Mouse (Mus musculus) liver, embryonic 15.5 days (tissue): ENCODE measurements around the gene Gm2000. TPM values are rescaled to one million over a fixed set of nuclear protein-coding genes. Genes with fewer than 3 reads are reported as not detected.
"Not testable (repeated sequence)": the region's sequence is repeated elsewhere in the genome, so short reads cannot be mapped to it uniquely, and the experiment has no call there.

ENCODE experiments used
- ATAC-seq: fragments of 200-750 bp; cut with Nextera tagmentation; 2 replicates; pipeline ENCODE4 v1.8.0; 2017; ENCODE audit warnings: moderate number of reproducible peaks, mild to moderate bottlenecking, moderate library complexity; ENCODE audit not compliant: insufficient read depth
- H3K27ac ChIP-seq: fragments of 300-500 bp; sonication (generic); replicated peaks from 2 replicates; pipeline ENCODE4 v1.5.1; 2015; ENCODE audit warnings: mild to moderate bottlenecking, inconsistent platforms
- H3K27me3 ChIP-seq: fragments of 300-500 bp; sonication (generic); 2 replicates; pipeline ENCODE4 v1.6.1; 2015; ENCODE audit warnings: mild to moderate bottlenecking, inconsistent platforms
- H3K36me3 ChIP-seq: fragments of 300-500 bp; sonication (generic); replicated peaks from 2 replicates; pipeline ENCODE4 v1.6.1; 2015; ENCODE audit warnings: moderate library complexity, mild to moderate bottlenecking, inconsistent platforms
- H3K4me1 ChIP-seq: fragments of 300-500 bp; sonication (generic); replicated peaks from 2 replicates; pipeline ENCODE4 v1.6.1; 2015; ENCODE audit warnings: inconsistent platforms
- H3K4me2 ChIP-seq: fragments of 300-500 bp; sonication (generic); 2 replicates; pipeline ENCODE4 v1.6.1; 2015; ENCODE audit warnings: moderate library complexity, mild to moderate bottlenecking, inconsistent platforms
- H3K4me3 ChIP-seq: fragments of 300-500 bp; sonication (generic); replicated peaks from 2 replicates; pipeline ENCODE4 v1.5.1; 2015; ENCODE audit warnings: mild to moderate bottlenecking, inconsistent platforms
- H3K9ac ChIP-seq: fragments of 300-500 bp; sonication (generic); 2 replicates; pipeline ENCODE4 v1.6.1; 2015; ENCODE audit warnings: moderate library complexity, mild to moderate bottlenecking, inconsistent platforms
- H3K9me3 ChIP-seq: fragments of 300-500 bp; sonication (generic); replicated peaks from 2 replicates; pipeline ENCODE4 v1.6.1; 2016; ENCODE audit warnings: inconsistent platforms
- WGBS: fragments of 180-500 bp; shearing (Covaris S2); methylation state at CpG from one replicate; pipeline ENCODE4 v1.1.7; 2015; ENCODE audit warnings: mixed read lengths; ENCODE audit not compliant: insufficient replicate concordance; 5-methylcytosine and 5-hydroxymethylcytosine counted together
- polyA plus RNA-seq: library from polyadenylated mRNA; unstranded; fragments of >200 nt; fragmentation: Nextera tagmentation; extraction: Ambion mirVana; gene quantifications from 2 replicates; pipeline ENCODE4 v1.2.1, GENCODE M21; 2015

Gm2000 gene
- polyA plus RNA-seq, 1 experiment from 2014 or later = 500 TPM

GRCm38 (mm10) chr1:156400159-156400558 is 34.3 kb downstream of the Gm2000 start:
- H3K9me3 ChIP-seq, H3K9ac ChIP-seq, H3K27ac ChIP-seq, H3K4me1 ChIP-seq, H3K27me3 ChIP-seq, H3K4me3 ChIP-seq, ATAC-seq, H3K36me3 ChIP-seq, H3K4me2 ChIP-seq: not testable (repeated sequence)
- 52% methylated on average over 3 of the region's 3 CpGs for WGBS

GRCm38 (mm10) chr1:156402491-156402890 is 36.7 kb downstream of the Gm2000 start:
- no peak overlapping the region for H3K9ac ChIP-seq
- no peak overlapping the region for H3K4me3 ChIP-seq
- no peak for ATAC-seq
- H3K4me1 ChIP-seq = no peaks in the 10 kb centered on the region
- H3K27me3 ChIP-seq = no peaks in the 10 kb centered on the region
- 33% methylated on average over 2 of the region's 2 CpGs for WGBS
- H3K27ac ChIP-seq = no peak overlapping the region
- H3K36me3 ChIP-seq = no peaks in the 10 kb centered on the region
- no peak overlapping the region for H3K4me2 ChIP-seq
- H3K9me3 ChIP-seq = no peaks in the 10 kb centered on the region

- no peaks in the 10 kb centered on the region for H3K4me1 ChIP-seq
- no peak for ATAC-seq
- no peaks in the 10 kb centered on the region for H3K9me3 ChIP-seq
- H3K36me3 ChIP-seq = no peaks in the 10 kb centered on the region
- H3K27ac ChIP-seq = no peak overlapping the region
- 69% methylated on average over 10 of the region's 10 CpGs for WGBS
- H3K4me3 ChIP-seq = no peak overlapping the region
- no peak overlapping the region for H3K9ac ChIP-seq
- H3K27me3 ChIP-seq = no peaks in the 10 kb centered on the region
- no peak overlapping the region for H3K4me2 ChIP-seq
These were observed 37.4 kb downstream of the Gm2000 start for GRCm38 (mm10) chr1:156403251-156403650.

GRCm38 (mm10) chr1:156408004-156408403 is 42.2 kb downstream of the Gm2000 start:
- WGBS = 12% methylated on average over 3 of the region's 3 CpGs
- Histone ChIP-seq H3K4me2 (no peak overlapping the region), H3K9me3 (no peaks in the 10 kb centered on the region), H3K36me3 (no peaks in the 10 kb centered on the region), H3K27me3 (no peaks in the 10 kb centered on the region), H3K4me3 (no peak overlapping the region), H3K9ac (no peak overlapping the region), H3K4me1 (no peaks in the 10 kb centered on the region), H3K27ac (no peak overlapping the region)
- no peak for ATAC-seq

DNA sequence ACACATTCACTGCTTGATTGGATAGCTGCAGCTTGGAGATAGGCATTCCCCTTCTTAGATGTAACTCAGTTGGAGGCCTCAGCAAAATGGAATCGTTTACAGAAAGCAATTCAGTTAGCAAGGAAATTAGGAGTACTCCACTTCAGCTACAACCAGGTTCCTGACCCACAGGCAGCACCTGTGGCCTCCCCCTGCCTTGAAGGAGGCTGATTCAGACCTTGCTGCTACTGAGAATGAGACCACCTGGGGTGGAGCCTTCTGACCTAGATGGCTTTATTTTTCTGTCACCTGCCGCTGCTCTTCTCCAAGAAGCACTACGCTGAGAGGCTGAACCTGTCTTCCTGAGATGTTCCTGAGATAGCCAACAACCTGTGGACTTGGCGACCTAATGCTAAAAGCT is 42.7 kb downstream of the Gm2000 start:
- H3K4me1 ChIP-seq = no peaks in the 10 kb centered on the region
- no peaks in the 10 kb centered on the region for H3K36me3 ChIP-seq
- ATAC-seq = no peak
- no peaks in the 10 kb centered on the region for H3K9me3 ChIP-seq
- 42% methylated on average over 4 of the region's 4 CpGs for WGBS
- H3K4me3 ChIP-seq = no peak overlapping the region
- H3K4me2 ChIP-seq = no peak overlapping the region
- no peak overlapping the region for H3K27ac ChIP-seq
- H3K9ac ChIP-seq = no peak overlapping the region
- H3K27me3 ChIP-seq = no peaks in the 10 kb centered on the region

Other genes starting within 250 kb of the Gm2000 start
- gene Fam163a, start 161.0 kb upstream of the Gm2000 start, polyA plus RNA-seq = 0.12 TPM in 1 of 2 replicates, not detected in the other
- gene Tdrd5, start 62.4 kb upstream of the Gm2000 start, polyA plus RNA-seq = 0.07 TPM in 2 replicates
- not detected in 2 replicates for gene Nphs2, start 55.3 kb upstream of the Gm2000 start, polyA plus RNA-seq
- gene Axdnd1, start 55.1 kb downstream of the Gm2000 start, polyA plus RNA-seq = not detected in 2 replicates
- 20.5 and 22.3 TPM in 2 replicates for gene Soat1, start 108.3 kb downstream of the Gm2000 start, polyA plus RNA-seq
- gene Gm10031, start 158.0 kb downstream of the Gm2000 start, polyA plus RNA-seq = 0.06 and 0.17 TPM in 2 replicates
- 0.90 and 0.94 TPM in 2 replicates for gene Abl2, start 192.7 kb downstream of the Gm2000 start, polyA plus RNA-seq